Mouse (Mus musculus) MEL (cell line): ENCODE measurements around the gene Zbtb1. TPM values are rescaled to one million over a fixed set of nuclear protein-coding genes. Genes with fewer than 3 reads are reported as not detected.

ENCODE experiments used
- DNase-seq: peaks from one replicate; pipeline ENCODE4 v3.0.0; 2011; ENCODE audit warnings: low read depth, low spot score
- H3K27ac ChIP-seq: 2 replicates; pipeline ENCODE4 v1.5.1; 2012; ENCODE audit warnings: low read depth, mild to moderate bottlenecking, control low read depth, low read length, moderate library complexity; ENCODE audit not compliant: control insufficient read depth
- H3K27me3 ChIP-seq, 2 experiments: fragments of 150-350 bp in 1 of 2; sonication (generic) in 1 of 2; 2 replicates each; pipeline ENCODE4 v1.6.1; 2012; ENCODE audit warnings: low read length in 2 of 2, mild to moderate bottlenecking in 2 of 2, improper control_type of control experiment in 1 of 2, moderate library complexity in 1 of 2; ENCODE audit not compliant: insufficient read depth in 2 of 2, control insufficient read depth in 1 of 2
- H3K36me3 ChIP-seq, 2 experiments: 2 replicates each; pipeline ENCODE4 v1.6.1; 2012 to 2014; ENCODE audit warnings: low read length in 2 of 2, improper control_type of control experiment in 1 of 2, inconsistent platforms in 1 of 2, mild to moderate bottlenecking in 1 of 2; ENCODE audit not compliant: insufficient read depth in 2 of 2, control insufficient read depth in 1 of 2
- H3K4me1 ChIP-seq, 2 experiments: fragments of 150-350 bp in 1 of 2; sonication (generic) in 1 of 2; 2 replicates each; pipeline ENCODE4 v1.6.1; 2012; ENCODE audit warnings: low read length in 2 of 2, improper control_type of control experiment in 1 of 2, mild to moderate bottlenecking in 1 of 2; ENCODE audit not compliant: insufficient read depth in 2 of 2, control insufficient read depth in 1 of 2
- H3K4me3 ChIP-seq, 2 experiments: fragments of 150-350 bp in 1 of 2; sonication (generic) in 1 of 2; 2 replicates each; pipeline ENCODE4 v1.5.1; 2012; ENCODE audit warnings: low read depth in 2 of 2, low read length in 2 of 2, mild to moderate bottlenecking in 2 of 2, moderate library complexity in 2 of 2, control low read depth in 1 of 2, improper control_type of control experiment in 1 of 2; ENCODE audit not compliant: control insufficient read depth in 1 of 2, insufficient read depth in 1 of 2
- H3K79me2 ChIP-seq: 2 replicates; pipeline ENCODE4 v1.6.1; 2012; ENCODE audit warnings: mild to moderate bottlenecking, low read length, moderate library complexity; ENCODE audit not compliant: control insufficient read depth, poor library complexity, insufficient read depth
- H3K9ac ChIP-seq: 2 replicates; pipeline ENCODE4 v1.6.1; 2012; ENCODE audit warnings: low read depth, mild to moderate bottlenecking, control low read depth, low read length, moderate library complexity; ENCODE audit not compliant: control insufficient read depth, poor library complexity, severe bottlenecking
- H3K9me3 ChIP-seq: fragments of 150-350 bp; sonication (generic); replicated peaks from 2 replicates; pipeline ENCODE4 v1.6.1; 2012; ENCODE audit warnings: mild to moderate bottlenecking, low read length, improper control_type of control experiment, moderate library complexity; ENCODE audit not compliant: insufficient read depth
- CTCF ChIP-seq, 3 experiments: IDR thresholded peaks in 2 of 3; conservative IDR thresholded peaks in 1 of 3; 2 replicates each; pipeline ENCODE4 v1.5.1; 2011 to 2012; ENCODE audit warnings: low read length in 3 of 3, low read depth in 2 of 3, mild to moderate bottlenecking in 2 of 3, improper control_type of control experiment in 1 of 3, inconsistent platforms in 1 of 3, mixed read lengths in 1 of 3, moderate library complexity in 1 of 3; ENCODE audit not compliant: control insufficient read depth in 1 of 3, insufficient read depth in 1 of 3, poor library complexity in 1 of 3, severe bottlenecking in 1 of 3
- HCFC1 ChIP-seq: IDR thresholded peaks from 2 replicates; pipeline ENCODE4 v1.6.1; 2012; ENCODE audit warnings: low read depth, mild to moderate bottlenecking, inconsistent platforms, low read length, improper control_type of control experiment, moderate library complexity
- KAT2A ChIP-seq: conservative IDR thresholded peaks from 2 replicates; pipeline ENCODE4 v1.6.1; 2012; ENCODE audit warnings: low read depth, low read length, improper control_type of control experiment, inconsistent platforms
- MAX ChIP-seq: IDR thresholded peaks from 2 replicates; pipeline ENCODE4 v1.6.1; 2011; ENCODE audit warnings: low read length, improper control_type of control experiment
- MXI1 ChIP-seq: IDR thresholded peaks from 2 replicates; pipeline ENCODE4 v1.6.1; 2011; ENCODE audit warnings: mild to moderate bottlenecking, low read depth, low read length, improper control_type of control experiment
- MYB ChIP-seq: IDR thresholded peaks from 2 replicates; pipeline ENCODE4 v1.6.1; 2011; ENCODE audit warnings: mild to moderate bottlenecking, low read depth, low read length, improper control_type of control experiment
- MYC ChIP-seq: IDR thresholded peaks from 2 replicates; pipeline ENCODE4 v1.6.1; 2011; ENCODE audit warnings: low read depth, mild to moderate bottlenecking, low read length, improper control_type of control experiment, moderate library complexity
- NELFE ChIP-seq: IDR thresholded peaks from 2 replicates; pipeline ENCODE4 v1.6.1; 2011; ENCODE audit warnings: low read depth, low read length, improper control_type of control experiment
- RAD21 ChIP-seq: IDR thresholded peaks from 2 replicates; pipeline ENCODE4 v1.6.1; 2011; ENCODE audit warnings: mild to moderate bottlenecking, low read depth, low read length, improper control_type of control experiment
- RCOR1 ChIP-seq: IDR thresholded peaks from 2 replicates; pipeline ENCODE4 v1.6.1; 2012; ENCODE audit warnings: low read depth, mild to moderate bottlenecking, inconsistent platforms, low read length, improper control_type of control experiment
- SIN3A ChIP-seq: IDR thresholded peaks from 2 replicates; pipeline ENCODE4 v1.6.1; 2012; ENCODE audit warnings: low read length, improper control_type of control experiment, inconsistent platforms
- USF1 ChIP-seq: IDR thresholded peaks from 2 replicates; pipeline ENCODE4 v1.6.1; 2014; ENCODE audit warnings: low read depth, mild to moderate bottlenecking, inconsistent platforms, low read length, improper control_type of control experiment, moderate library complexity
- ZMIZ1 ChIP-seq: IDR thresholded peaks from 2 replicates; pipeline ENCODE4 v1.6.1; 2012; ENCODE audit warnings: low read depth, mild to moderate bottlenecking, inconsistent platforms, low read length, improper control_type of control experiment, moderate library complexity
- polyA plus RNA-seq, 2 experiments: library from polyadenylated mRNA; stranded (reverse) in 1 of 2; unstranded in 1 of 2; fragments of >175 nt in 1 of 2; fragments of >200 nt in 1 of 2; gene quantifications; 2 replicates each; pipeline versions ENCODE4 v1.2.1 to v1.2.4; 2012; ENCODE audit warnings: low replicate concordance in 2 of 2, low read depth in 1 of 2; ENCODE audit not compliant: insufficient read length in 2 of 2, insufficient read depth in 1 of 2, missing spikeins in 1 of 2
- total RNA-seq: library from RNA; depleted of rRNA; stranded (reverse); fragments of 300-350 nt; gene quantifications from 2 replicates; pipeline ENCODE4 v1.2.3, GENCODE M21; 2012

The Zbtb1 gene
- total and polyA plus RNA-seq, 3 experiments: 5.1 to 7.0 TPM; not detected in 1

DNA sequence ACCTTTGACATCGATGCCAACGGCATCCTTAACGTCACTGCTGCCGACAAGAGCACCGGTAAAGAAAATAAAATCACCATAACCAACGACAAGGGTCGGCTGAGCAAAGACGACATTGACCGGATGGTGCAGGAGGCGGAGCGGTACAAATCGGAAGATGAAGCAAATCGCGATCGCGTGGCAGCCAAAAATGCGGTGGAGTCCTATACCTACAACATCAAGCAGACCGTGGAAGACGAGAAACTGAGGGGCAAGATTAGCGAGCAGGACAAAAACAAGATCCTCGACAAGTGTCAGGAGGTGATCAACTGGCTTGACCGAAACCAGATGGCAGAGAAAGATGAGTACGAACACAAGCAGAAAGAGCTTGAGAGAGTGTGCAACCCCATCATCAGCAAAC, 35.9 kb downstream of the Zbtb1 start:
- H3K9me3 ChIP-seq: no peaks in the 10 kb centered on the region
- TF ChIP-seq HCFC1: no peak
- TF ChIP-seq SIN3A: no peak
- no peak for TF ChIP-seq MXI1
- TF ChIP-seq ZMIZ1: no peak
- no peak for TF ChIP-seq USF1
- TF ChIP-seq MAX: no peak
- TF ChIP-seq CTCF (IDR thresholded peaks at IDR 0.05 in 2 of 3, conservative IDR thresholded peaks at IDR 0.05 in 1 of 3; ENCODE audit: control insufficient read depth in 1 of 3, insufficient read depth in 1 of 3, low read depth in 2 of 3, low read length in 3 of 3, poor library complexity in 1 of 3, severe bottlenecking in 1 of 3): no peak
- no peak for TF ChIP-seq RCOR1
- no peak for TF ChIP-seq RAD21
- DNase-seq: no peak
- no peaks in the 10 kb centered on the region for H3K27me3 ChIP-seq
- no peak overlapping the region for H3K9ac ChIP-seq
- peaks cover 2 to 3% of the 10 kb centered on the region in 2 experiments; a peak in 1 of 4 replicates for H3K4me1 ChIP-seq
- peaks cover 0 to 5% of the 10 kb centered on the region in 2 experiments; a peak in 1 of 4 replicates for H3K36me3 ChIP-seq
- H3K27ac ChIP-seq: no peak overlapping the region
- H3K4me3 ChIP-seq: no peak overlapping the region
- no peaks in the 10 kb centered on the region; the same call in 1 of the 2 replicates for H3K79me2 ChIP-seq

DNA sequence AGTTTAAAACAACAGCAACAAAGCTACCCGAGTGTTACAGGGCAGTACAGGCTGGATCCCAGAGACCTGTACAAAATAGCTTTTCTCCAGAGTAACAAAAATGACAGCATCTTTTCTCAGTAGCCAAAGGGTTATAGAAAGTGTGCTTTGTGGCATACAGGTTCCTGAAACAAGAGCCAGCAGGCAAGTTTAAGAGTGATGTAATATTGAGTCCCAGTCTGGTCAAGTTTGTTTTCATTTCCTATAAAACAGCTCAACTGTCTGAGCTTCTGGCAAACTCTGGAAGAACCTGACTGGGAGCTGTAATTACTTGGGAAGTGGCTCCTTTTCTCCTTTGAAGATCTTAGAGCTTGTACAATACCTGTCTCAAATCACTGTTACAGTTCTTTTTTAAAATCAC, 37.1 kb downstream of the Zbtb1 start:
- Histone ChIP-seq H3K4me3 (no peak overlapping the region), H3K79me2 (no peaks in the 10 kb centered on the region; the same call in 1 of the 2 replicates), H3K27ac (no peak overlapping the region), H3K36me3 (peaks cover 0 to 5% of the 10 kb centered on the region in 2 experiments; a peak in 1 of 4 replicates), H3K9ac (no peak overlapping the region), H3K4me1 (peaks cover 2 to 3% of the 10 kb centered on the region in 2 experiments; a peak in 1 of 4 replicates), H3K9me3 (no peaks in the 10 kb centered on the region), H3K27me3 (no peaks in the 10 kb centered on the region)
- no peak for DNase-seq
- no peak for TF ChIP-seq MYB
- TF ChIP-seq NELFE: no peak

DNA sequence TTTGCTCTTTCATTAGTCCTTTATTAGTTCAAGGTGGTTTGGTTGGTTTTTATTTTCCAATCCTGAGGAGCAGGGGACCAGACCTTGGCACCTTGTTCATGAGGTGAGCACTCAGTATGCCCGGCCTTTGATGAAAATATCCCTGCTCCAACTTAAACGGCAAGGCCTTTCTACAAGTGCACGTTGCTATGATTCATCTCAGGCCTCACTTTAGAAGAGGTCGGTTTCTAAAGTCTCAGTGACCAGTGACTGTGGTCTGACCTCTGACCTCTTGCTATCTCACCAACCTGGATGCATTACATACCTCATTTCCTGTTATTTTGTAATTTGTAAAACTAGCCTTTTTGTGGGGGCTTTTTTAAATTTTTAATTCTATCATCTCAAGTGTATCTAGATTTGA, 39.1 kb downstream of the Zbtb1 start:
- H3K27ac ChIP-seq: no peak overlapping the region
- H3K27me3 ChIP-seq: no peaks in the 10 kb centered on the region
- TF ChIP-seq MYC (no peak), USF1 (no peak), KAT2A (no peak)

More for the DNA sequence above, 39.1 kb downstream of the Zbtb1 start:
- Histone ChIP-seq H3K4me3 (no peak overlapping the region), H3K9me3 (no peaks in the 10 kb centered on the region), H3K79me2 (no peaks in the 10 kb centered on the region), H3K4me1 (no peaks in the 10 kb centered on the region), H3K36me3 (no peaks in the 10 kb centered on the region), H3K9ac (no peak overlapping the region)
- no peak for DNase-seq
